Mouse (Mus musculus) bone marrow macrophage, adult 2 months (primary cell): ENCODE results near the gene Sult2b1.

Experiments
- CTCF ChIP-seq: IDR thresholded peaks from 2 replicates; pipeline ENCODE4 v1.5.1; 2012; ENCODE audit warnings: low read depth, mild to moderate bottlenecking, low read length, moderate library complexity
- POLR2A ChIP-seq: IDR thresholded peaks from 2 replicates; pipeline ENCODE4 v1.6.1; 2012; ENCODE audit warnings: mild to moderate bottlenecking, low read depth, low read length, borderline replicate concordance

- TF ChIP-seq POLR2A (no peak), CTCF (no peak)
These were observed 29.6 kb upstream of the Sult2b1 start, which contains the start of gene Cyth2 for GRCm38 (mm10) chr7:45813787-45814779.
